16 mouse cellular contexts compared by ENCODE assay signal in the genomic region with DNA sequence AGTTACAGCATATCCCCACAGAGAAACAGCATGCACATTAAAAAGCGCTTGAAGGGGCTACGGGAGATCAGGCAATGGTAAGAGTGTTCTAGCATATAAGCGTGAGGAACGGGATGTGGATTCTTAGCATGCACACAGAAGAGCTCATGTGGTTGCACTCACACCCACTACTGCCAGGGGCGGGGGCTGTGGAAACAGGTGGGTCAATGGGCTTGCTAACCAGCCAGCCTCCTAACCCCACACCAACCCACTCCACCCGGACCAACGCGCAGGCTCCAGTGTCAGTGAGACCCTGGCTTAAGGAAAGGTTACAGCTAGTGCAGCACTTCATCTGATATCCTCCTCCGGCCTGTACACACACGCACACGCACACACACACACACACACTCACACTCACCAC.
"Had no signal": no experiment of that assay in that cellular context is flagged by ENCODE, and none has a peak within 500 bp of the region (broad histone marks: within the 10 kb centered on the region; RNA-seq: fewer than 3 reads in every experiment).

No protein-coding gene starts in this region.

- H3K4me2 ChIP-seq: neural tube, embryonic 13.5 days; neural tube, embryonic 15.5 days; stomach, embryonic 15.5 days had no signal

- H3K27me3 ChIP-seq: neural tube, embryonic 13.5 days; neural tube, embryonic 15.5 days; stomach, embryonic 15.5 days had no signal

- H3K4me3 ChIP-seq: neural tube, embryonic 13.5 days; neural tube, embryonic 15.5 days; stomach, embryonic 15.5 days had no signal

- H3K27ac ChIP-seq: neural tube, embryonic 13.5 days; neural tube, embryonic 15.5 days; stomach, embryonic 15.5 days; stomach, postnatal 0 days had no signal

- H3K9ac ChIP-seq: neural tube, embryonic 13.5 days; neural tube, embryonic 15.5 days; stomach, embryonic 15.5 days had no signal

- H3K4me1 ChIP-seq: neural tube, embryonic 13.5 days; neural tube, embryonic 15.5 days; stomach, embryonic 15.5 days had no signal

- H3K9me3 ChIP-seq: neural tube, embryonic 13.5 days; neural tube, embryonic 15.5 days; stomach, embryonic 15.5 days had no signal

- DNase-seq: retina, postnatal 1 day; right cerebral cortex, adult 18-20 months; right cerebral cortex, postnatal 14 days; right cerebral cortex, postnatal 25 days; right cerebral cortex, postnatal 4 days; spleen, adult 18-20 months; thymus, adult 18-20 months; thymus, adult 2 months; thymus, postnatal 14 days; thymus, postnatal 25 days; thymus, postnatal 36 days; thymus, postnatal 4 days had no signal
